Mouse (Mus musculus): Measurements from ENCODE around the gene Rogdi.

DNA sequence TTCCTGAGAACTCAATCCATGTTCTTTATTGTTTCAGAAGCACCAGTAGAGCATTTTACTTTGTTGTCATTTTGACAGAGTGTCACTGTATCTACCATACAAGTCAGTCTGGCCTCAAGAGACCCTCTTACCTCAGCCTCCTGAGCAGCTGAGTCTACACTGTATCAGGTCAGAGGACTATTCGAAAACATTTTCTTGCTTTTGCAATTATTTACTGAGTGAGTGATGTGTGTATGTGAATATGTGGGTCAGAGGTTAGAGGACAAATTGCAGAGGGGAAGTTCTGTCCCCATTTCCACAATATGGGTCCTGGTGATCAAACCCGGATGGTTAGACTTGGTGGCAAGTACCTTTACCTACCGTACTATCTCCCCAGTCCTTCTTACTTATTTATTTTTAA is 10.7 kb upstream of the Rogdi start:
- no peak for TF ChIP-seq CTCF (IDR thresholded peaks at IDR 0.05; ENCODE audit: extremely low read depth, insufficient read length, insufficient replicate concordance, low read depth, low read length)
- TF ChIP-seq POLR2A (IDR thresholded peaks at IDR 0.05; ENCODE audit: low read depth, low read length) = no peak

Measured in small intestine, adult 2 months (tissue).